Comparison of ENCODE assay signal across 11 mouse cellular contexts in the genomic region with DNA sequence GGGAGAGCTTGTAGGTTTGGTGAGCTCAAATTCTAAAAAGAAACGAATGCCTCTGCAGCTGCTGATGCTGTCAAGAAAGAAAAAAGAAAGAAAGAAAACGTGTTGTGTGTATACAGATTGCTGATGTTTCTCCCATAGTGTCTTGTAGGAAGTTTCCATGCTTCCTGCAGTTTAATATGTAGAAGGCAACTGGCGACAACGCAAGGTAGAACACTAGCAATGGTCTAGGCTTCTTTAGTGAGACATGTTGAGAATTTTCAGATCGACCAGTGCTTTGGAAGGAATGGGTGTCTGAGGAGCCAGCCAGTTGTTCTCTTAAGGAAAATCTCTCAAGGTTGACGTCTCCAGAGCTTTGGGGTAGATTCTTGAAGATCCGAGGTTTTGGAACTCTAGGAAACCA. TPM values are rescaled to one million over a fixed set of nuclear protein-coding genes. Genes with fewer than 3 reads are reported as not detected.
DNase-seq lines count a peak whose midpoint lies in the region; ATAC-seq lines count a peak whose summit lies in the region.
"Had no signal": no experiment of that assay in that cellular context is flagged by ENCODE, and none has a peak within 500 bp of the region (broad histone marks: within the 10 kb centered on the region; RNA-seq: fewer than 3 reads in every experiment).

No protein-coding gene starts in this region.

- ATAC-seq in heart, embryonic 15.5 days (replicated peaks; ENCODE audit: insufficient number of reproducible peaks, insufficient read depth, low FRiP score, low read depth): no peak
- no peak for ATAC-seq in limb, embryonic 15.5 days (ENCODE audit: insufficient number of reproducible peaks, low FRiP score, low TSS enrichment, low read depth)
- ATAC-seq: CD4-positive, CD25-positive, alpha-beta regulatory T cell, adult 4 months had no signal

- 28% methylated on average over 7 of the region's 7 CpGs for WGBS in heart, embryonic 15.5 days
- WGBS in limb, embryonic 15.5 days: 31% methylated on average over 7 of the region's 7 CpGs

- H3K27ac ChIP-seq in heart, embryonic 15.5 days: no peak overlapping the region
- H3K27ac ChIP-seq in limb, embryonic 15.5 days: no peak overlapping the region
- H3K27ac ChIP-seq: gastrocnemius, adult 2 months had no signal

- no peaks in the 10 kb centered on the region for H3K36me3 ChIP-seq in heart, embryonic 15.5 days
- no peaks in the 10 kb centered on the region for H3K36me3 ChIP-seq in limb, embryonic 15.5 days

- no peak overlapping the region for H3K9ac ChIP-seq in heart, embryonic 15.5 days
- H3K9ac ChIP-seq in limb, embryonic 15.5 days: no peak overlapping the region

- no peaks in the 10 kb centered on the region; the same call in 1 of the 2 replicates for H3K27me3 ChIP-seq in heart, embryonic 15.5 days
- H3K27me3 ChIP-seq in limb, embryonic 15.5 days: peaks cover 10% of the 10 kb centered on the region; the same call in 1 of the 2 replicates

- H3K4me1 ChIP-seq in heart, embryonic 15.5 days (replicated peaks): peaks cover 7% of the 10 kb centered on the region
- peaks cover 8% of the 10 kb centered on the region for H3K4me1 ChIP-seq in limb, embryonic 15.5 days

- no peak for DNase-seq in heart, postnatal 25 days (ENCODE audit: low spot score)
- DNase-seq in right cerebral cortex, adult 18-20 months: peak; percentile 17
- no peak for DNase-seq in right cerebral cortex, adult 2 months (ENCODE audit: low spot score in 2 of 2)
- no peak for DNase-seq in spleen, adult 18-20 months
- DNase-seq in thymus, postnatal 4 days: no peak
- DNase-seq in ovary, postnatal 36 days (ENCODE audit: low spot score): no peak
- DNase-seq: gastrocnemius, adult 2 months had no signal

- H3K4me3 ChIP-seq in heart, embryonic 15.5 days: peak overlapping the region; percentile 40; the same call in 1 of the 2 replicates
- no peak overlapping the region for H3K4me3 ChIP-seq in limb, embryonic 15.5 days
- H3K4me3 ChIP-seq: gastrocnemius, adult 2 months had no signal

- H3K9me3 ChIP-seq in heart, embryonic 15.5 days (replicated peaks): no peaks in the 10 kb centered on the region
- no peaks in the 10 kb centered on the region for H3K9me3 ChIP-seq in limb, embryonic 15.5 days

- H3K4me2 ChIP-seq in heart, embryonic 15.5 days: peak overlapping the region; percentile 76
- H3K4me2 ChIP-seq in limb, embryonic 15.5 days: 0 out of 2 replicates have a peak overlapping the region, but pooled peaks have one; percentile 55

- intact Hi-C loops in heart, postnatal 25 days (cut with DNase I): no loop called here

RNA-seq across cellular contexts. Expression of a gene that starts 0.4 kb away (rescaled TPM):
- not detected in 2 replicates for polyA plus RNA-seq in heart, embryonic 15.5 days (2015; fragmentation: Nextera tagmentation; extraction: Ambion mirVana)
- total RNA-seq in heart, postnatal 25 days (2021): not detected
- polyA plus RNA-seq in limb, embryonic 15.5 days (2015; fragmentation: Nextera tagmentation; extraction: Ambion mirVana): not detected in 2 replicates
- total RNA-seq: gastrocnemius, adult 2 months; megakaryocyte-erythroid progenitor cell, adult 5-6 weeks had no signal
- polyA plus RNA-seq: CD4-positive, CD25-positive, alpha-beta regulatory T cell, adult 4 months had no signal

RNA-seq across cellular contexts. Expression of a gene that starts 13.4 kb away (rescaled TPM):
- polyA plus RNA-seq in heart, embryonic 15.5 days (2015; fragmentation: Nextera tagmentation; extraction: Ambion mirVana): 51.3 and 53.1 TPM in 2 replicates
- total RNA-seq in heart, postnatal 25 days (2021): 1 to 10 TPM; 6.4 to 9.1 TPM
- 72.4 and 80.6 TPM in 2 replicates for polyA plus RNA-seq in limb, embryonic 15.5 days (2015; fragmentation: Nextera tagmentation; extraction: Ambion mirVana)

RNA-seq across cellular contexts. Expression of a gene that starts 15.5 kb away (rescaled TPM):
- not detected in 2 replicates for polyA plus RNA-seq in heart, embryonic 15.5 days (2015; fragmentation: Nextera tagmentation; extraction: Ambion mirVana)
- not detected for total RNA-seq in heart, postnatal 25 days (2021)
- polyA plus RNA-seq in limb, embryonic 15.5 days (2015; fragmentation: Nextera tagmentation; extraction: Ambion mirVana): 0.04 TPM in 1 of 2 replicates, not detected in the other
- total RNA-seq: gastrocnemius, adult 2 months had no signal
- polyA plus RNA-seq: CD4-positive, CD25-positive, alpha-beta regulatory T cell, adult 4 months had no signal
